Mouse (Mus musculus) liver, adult 2 months (tissue): Measurements from ENCODE around the gene Phf5a.

Experiments
- CTCF ChIP-seq: fragments of 200-500 bp; IDR thresholded peaks from 2 replicates; pipeline ENCODE4 v1.5.1; 2011; ENCODE audit warnings: low read depth, low read length, control low read depth
- POLR2A ChIP-seq: fragments of 200-500 bp; IDR thresholded peaks from 2 replicates; pipeline ENCODE4 v1.6.1; 2011; ENCODE audit warnings: low read length, control low read depth; ENCODE audit not compliant: insufficient read depth; ENCODE audit errors: extremely low read depth

GRCm38 (mm10) chr15:81850718-81851117 lies 21.0 kb downstream of the Phf5a start:
- TF ChIP-seq CTCF: no peak
- no peak for TF ChIP-seq POLR2A
